Mouse (Mus musculus): ENCODE results near the gene Oaf. TPM values are rescaled to one million over a fixed set of nuclear protein-coding genes. Genes with fewer than 3 reads are reported as not detected.

Oaf gene
- polyA plus RNA-seq (2016; fragmentation: Nextera tagmentation; extraction: Ambion mirVana): 42.1 and 46.5 TPM in 2 replicates

- H3K4me3 ChIP-seq: peak within 1 kb of the TSS; percentile 91
- peaks cover 29% of the 10 kb centered on the region for H3K27me3 ChIP-seq (ENCODE audit: poor library complexity, severe bottlenecking)
- peak within 1 kb of the TSS; percentile 93 for H3K27ac ChIP-seq
- peaks cover 66% of the 10 kb centered on the region for H3K4me1 ChIP-seq
- H3K36me3 ChIP-seq (replicated peaks): peaks cover 21% of the 10 kb centered on the region
- DNase-seq (ENCODE audit: extremely low spot score, low spot score): peak; percentile 92
- WGBS: under 1% methylated on average over 44 of the region's 44 CpGs
- H3K9me3 ChIP-seq: no peaks in the 10 kb centered on the region
Observed at GRCm38 (mm10) chr9:43239712-43240593, at the start of gene Oaf. Gene Oaf, minus strand, starts transcription at chr9:43239911.

GRCm38 (mm10) chr9:43286870-43287269, 47.2 kb upstream of the Oaf start:
- DNase-seq (ENCODE audit: extremely low spot score, low spot score): peak; percentile 89
- H3K4me1 ChIP-seq: peaks cover 28% of the 10 kb centered on the region
- peaks cover 41% of the 10 kb centered on the region for H3K27me3 ChIP-seq (ENCODE audit: poor library complexity, severe bottlenecking)
- peak overlapping the region; percentile 82 for H3K27ac ChIP-seq
- H3K36me3 ChIP-seq (replicated peaks): no peaks in the 10 kb centered on the region
- WGBS: 2% methylated on average over 20 of the region's 20 CpGs
- H3K4me3 ChIP-seq: peak overlapping the region; percentile 42
- H3K9me3 ChIP-seq: no peaks in the 10 kb centered on the region

- H3K27me3 ChIP-seq (ENCODE audit: poor library complexity, severe bottlenecking): peaks cover 41% of the 10 kb centered on the region
- WGBS: 89% methylated on average over 4 of the region's 4 CpGs
- no peak for DNase-seq (ENCODE audit: extremely low spot score, low spot score)
- peaks cover 38% of the 10 kb centered on the region for H3K4me1 ChIP-seq
- H3K36me3 ChIP-seq (replicated peaks): no peaks in the 10 kb centered on the region
- 0 out of 2 replicates have a peak overlapping the region, but pooled peaks have one; percentile 2 for H3K27ac ChIP-seq
- no peaks in the 10 kb centered on the region for H3K9me3 ChIP-seq
- no peak overlapping the region for H3K4me3 ChIP-seq
Observed at GRCm38 (mm10) chr9:43285281-43285680, 45.6 kb upstream of the Oaf start.

DNA sequence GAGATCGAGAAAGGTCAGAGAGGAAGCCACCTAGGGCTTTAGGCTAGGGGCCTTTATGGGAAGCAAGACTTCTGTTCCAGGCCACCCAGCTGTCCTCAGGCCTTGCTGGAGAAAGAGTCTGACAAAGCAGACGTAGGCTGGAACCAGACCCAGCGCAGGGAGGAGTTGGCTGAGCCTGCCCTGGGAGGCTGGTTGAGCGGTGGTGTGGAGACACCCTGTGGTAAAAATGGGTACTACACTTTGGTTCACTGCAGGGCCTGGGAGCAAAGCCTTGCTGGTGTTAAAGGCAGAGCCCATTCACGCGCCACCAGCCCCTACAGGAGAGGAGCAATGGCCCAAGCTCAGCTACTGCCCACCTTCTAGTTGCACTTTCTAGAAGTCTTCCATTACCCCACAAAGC, 44.6 kb upstream of the Oaf start:
- Histone ChIP-seq H3K27me3 (ENCODE audit: poor library complexity, severe bottlenecking) (peaks cover 41% of the 10 kb centered on the region), H3K4me3 (no peak overlapping the region), H3K4me1 (peaks cover 38% of the 10 kb centered on the region), H3K36me3 (replicated peaks) (no peaks in the 10 kb centered on the region), H3K9me3 (no peaks in the 10 kb centered on the region), H3K27ac (peak overlapping the region; percentile 77)
- DNase-seq (ENCODE audit: extremely low spot score, low spot score): peak; percentile 91
- WGBS: 3% methylated on average over 6 of the region's 6 CpGs

DNA sequence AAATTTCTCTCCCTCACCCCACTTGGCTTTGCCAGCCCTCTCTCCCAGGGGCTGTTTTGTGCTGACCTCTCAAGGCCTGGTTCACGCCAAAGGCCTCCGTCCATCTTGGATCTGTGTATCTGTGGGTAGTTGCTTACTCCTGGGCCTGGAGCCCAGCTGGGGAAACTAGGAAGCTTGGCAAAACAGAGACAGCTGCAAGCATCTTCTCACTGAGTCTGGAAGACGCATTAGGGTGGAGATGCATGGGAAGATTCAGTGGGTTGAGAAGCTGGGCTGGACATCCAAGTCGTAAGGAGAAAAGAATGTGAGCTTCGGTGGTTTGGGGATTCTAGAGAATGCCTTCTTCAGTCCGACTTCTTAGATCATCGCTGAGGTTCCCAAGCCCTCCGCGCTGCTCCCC, 34.0 kb upstream of the Oaf start:
- Histone ChIP-seq H3K4me3 (no peak overlapping the region), H3K9me3 (peaks cover under 1% of the 10 kb centered on the region; the same call in 1 of the 2 replicates), H3K4me1 (peaks cover 52% of the 10 kb centered on the region), H3K27me3 (ENCODE audit: poor library complexity, severe bottlenecking) (peaks cover 54% of the 10 kb centered on the region), H3K27ac (peak overlapping the region; percentile 59; the same call in 1 of the 2 replicates), H3K36me3 (replicated peaks) (no peaks in the 10 kb centered on the region)
- no peak for DNase-seq (ENCODE audit: extremely low spot score, low spot score)
- WGBS: 87% methylated on average over 9 of the region's 9 CpGs

DNA sequence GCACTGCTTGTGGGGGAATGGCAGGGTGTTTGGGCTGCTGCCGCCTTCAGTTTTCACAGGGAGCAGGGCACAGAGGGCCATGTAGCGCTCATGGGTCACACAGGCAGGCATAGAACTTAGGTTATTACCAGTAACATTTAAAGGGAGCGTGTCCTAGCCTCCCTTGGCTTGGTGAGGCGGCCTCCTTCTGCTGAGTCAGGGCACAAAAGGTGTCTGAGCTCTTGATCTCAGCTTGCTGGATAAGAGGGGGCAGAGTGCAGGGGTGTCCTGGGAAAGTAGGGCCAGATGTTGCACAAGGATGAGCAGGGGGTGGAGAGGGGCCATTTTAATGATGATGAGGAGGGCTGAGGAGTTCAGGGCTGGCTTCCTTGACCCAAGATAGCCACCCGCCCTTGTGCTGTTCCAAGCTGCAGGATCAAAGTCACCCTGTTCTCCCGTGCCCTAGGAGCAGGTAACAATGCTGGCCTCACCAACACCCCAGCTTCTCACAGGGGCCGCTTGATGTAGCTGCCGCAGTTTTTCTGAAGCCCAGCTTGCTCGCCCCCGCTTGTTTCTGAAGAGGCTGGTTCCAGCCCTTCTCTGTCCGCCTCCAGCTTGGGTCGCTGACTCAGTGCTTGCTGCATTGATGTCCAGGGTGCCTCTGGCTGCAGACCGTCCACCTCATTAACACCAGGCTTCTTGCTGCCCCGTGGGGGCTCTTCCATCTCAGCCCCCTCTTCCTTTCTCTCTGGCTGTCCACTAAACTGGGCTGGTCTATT, 32.2 kb upstream of the Oaf start:
- 35% methylated on average over 14 of the region's 14 CpGs for WGBS
- Histone ChIP-seq H3K27me3 (ENCODE audit: poor library complexity, severe bottlenecking) (peaks cover 54% of the 10 kb centered on the region), H3K27ac (peak overlapping the region; percentile 84), H3K4me1 (peaks cover 67% of the 10 kb centered on the region), H3K9me3 (peaks cover 8% of the 10 kb centered on the region; the same call in 1 of the 2 replicates), H3K4me3 (no peak overlapping the region), H3K36me3 (replicated peaks) (no peaks in the 10 kb centered on the region)
- no peak for DNase-seq (ENCODE audit: extremely low spot score, low spot score)

- Histone ChIP-seq H3K27me3 (ENCODE audit: poor library complexity, severe bottlenecking) (peaks cover 65% of the 10 kb centered on the region), H3K27ac (peak overlapping the region; percentile 84), H3K36me3 (replicated peaks) (no peaks in the 10 kb centered on the region), H3K4me1 (peaks cover 79% of the 10 kb centered on the region), H3K9me3 (peaks cover 8% of the 10 kb centered on the region; the same call in 1 of the 2 replicates), H3K4me3 (peak overlapping the region; percentile 44)
- peak; percentile 66 for DNase-seq (ENCODE audit: extremely low spot score, low spot score)
- WGBS: under 1% methylated on average over 17 of the region's 17 CpGs
Observed at GRCm38 (mm10) chr9:43270723-43271252, 31.1 kb upstream of the Oaf start.

DNA sequence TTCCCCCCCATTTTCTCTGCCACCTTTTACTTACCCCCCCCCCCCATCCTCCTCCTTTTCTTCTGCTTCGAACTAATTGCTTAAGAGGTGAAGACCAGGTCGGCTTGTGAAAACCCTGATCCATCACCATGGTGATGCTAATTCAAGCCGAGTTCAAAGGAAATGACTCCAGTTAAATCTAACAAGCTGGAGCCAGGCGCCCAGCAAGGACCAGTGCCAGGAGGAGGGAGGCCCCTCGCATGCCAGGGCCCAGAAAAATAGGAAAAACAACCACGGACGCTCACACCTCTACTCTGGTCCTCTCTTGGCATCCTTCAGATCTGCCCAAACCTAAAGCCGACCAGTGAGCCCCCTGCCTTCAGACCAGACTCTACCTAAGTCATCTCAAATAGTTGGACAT, 29.5 kb upstream of the Oaf start:
- Histone ChIP-seq H3K4me1 (peaks cover 94% of the 10 kb centered on the region), H3K9me3 (peaks cover 8% of the 10 kb centered on the region; the same call in 1 of the 2 replicates), H3K36me3 (replicated peaks) (no peaks in the 10 kb centered on the region), H3K27ac (peak overlapping the region; percentile 84), H3K4me3 (0 out of 2 replicates have a peak overlapping the region, but pooled peaks have one; percentile 44), H3K27me3 (ENCODE audit: poor library complexity, severe bottlenecking) (peaks cover 69% of the 10 kb centered on the region)
- WGBS: under 1% methylated on average over 8 of the region's 8 CpGs
- peak; percentile 77 for DNase-seq (ENCODE audit: extremely low spot score, low spot score)

GRCm38 (mm10) chr9:43267357-43267756, 27.6 kb upstream of the Oaf start:
- no peak for DNase-seq (ENCODE audit: extremely low spot score, low spot score)
- no peak overlapping the region for H3K4me3 ChIP-seq
- H3K4me1 ChIP-seq: peaks cover 96% of the 10 kb centered on the region
- H3K9me3 ChIP-seq: peaks cover 8% of the 10 kb centered on the region; the same call in 1 of the 2 replicates
- 74% methylated on average over 8 of the region's 8 CpGs for WGBS
- H3K27ac ChIP-seq: 0 out of 2 replicates have a peak overlapping the region, but pooled peaks have one; percentile 66
- H3K36me3 ChIP-seq (replicated peaks): no peaks in the 10 kb centered on the region
- peaks cover 56% of the 10 kb centered on the region for H3K27me3 ChIP-seq (ENCODE audit: poor library complexity, severe bottlenecking)

DNA sequence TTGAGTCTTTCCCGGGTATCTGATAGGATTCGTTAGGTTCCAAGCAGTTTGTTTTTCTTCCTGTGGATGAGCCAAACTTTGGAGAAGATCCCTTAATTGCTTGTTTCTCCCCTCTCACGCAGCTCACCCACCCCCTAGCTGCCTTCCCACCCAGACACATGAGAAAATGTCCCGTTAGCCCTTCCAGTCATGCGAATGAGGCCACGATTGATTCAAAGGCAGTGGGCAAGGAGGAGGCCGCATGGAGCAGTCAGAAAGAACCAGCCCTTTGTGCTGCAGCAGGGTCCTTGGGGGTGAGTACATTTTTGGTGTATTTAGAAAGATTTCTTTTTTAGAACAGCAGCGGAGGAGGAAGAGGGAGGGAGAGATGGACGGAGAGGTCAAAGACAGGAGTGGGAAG, 25.5 kb upstream of the Oaf start:
- peaks cover 8% of the 10 kb centered on the region; the same call in 1 of the 2 replicates for H3K9me3 ChIP-seq
- H3K27ac ChIP-seq: peak overlapping the region; percentile 82
- H3K27me3 ChIP-seq (ENCODE audit: poor library complexity, severe bottlenecking): peaks cover 39% of the 10 kb centered on the region
- H3K36me3 ChIP-seq (replicated peaks): no peaks in the 10 kb centered on the region
- peaks cover 94% of the 10 kb centered on the region for H3K4me1 ChIP-seq
- 46% methylated on average over 9 of the region's 9 CpGs for WGBS
- H3K4me3 ChIP-seq: no peak overlapping the region
- DNase-seq (ENCODE audit: extremely low spot score, low spot score): no peak

DNA sequence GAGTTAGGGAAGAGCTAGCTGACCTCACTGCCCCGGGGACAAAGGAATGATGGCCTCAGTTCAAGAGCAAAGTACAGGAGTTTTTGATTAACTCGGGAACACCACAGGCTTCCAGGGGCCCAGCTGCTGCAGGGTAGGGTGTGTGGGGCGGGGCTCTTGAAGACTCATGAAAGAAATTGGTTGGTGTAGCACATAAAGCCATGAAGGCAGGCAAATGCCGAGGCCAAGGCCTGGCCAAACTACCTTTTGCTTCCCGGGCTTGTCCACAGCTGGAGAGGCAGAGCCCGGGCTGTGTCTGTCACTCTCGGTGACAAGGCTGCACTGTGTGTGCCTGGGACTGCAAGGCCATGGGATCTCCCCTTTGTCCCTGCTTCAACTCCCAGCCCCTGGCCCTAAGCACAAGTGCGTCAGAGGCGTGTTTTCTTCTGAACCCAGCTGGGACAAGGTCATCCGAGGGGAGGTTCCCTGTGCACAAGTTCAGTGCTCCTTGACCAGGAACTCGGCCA, 24.3 kb upstream of the Oaf start:
- peak; percentile 66 for DNase-seq (ENCODE audit: extremely low spot score, low spot score)
- Histone ChIP-seq H3K27me3 (ENCODE audit: poor library complexity, severe bottlenecking) (peaks cover 27% of the 10 kb centered on the region), H3K36me3 (replicated peaks) (no peaks in the 10 kb centered on the region), H3K27ac (peak overlapping the region; percentile 83), H3K4me1 (peaks cover 92% of the 10 kb centered on the region), H3K9me3 (peaks cover 8% of the 10 kb centered on the region; the same call in 1 of the 2 replicates), H3K4me3 (0 out of 2 replicates have a peak overlapping the region, but pooled peaks have one; percentile 1)
- WGBS: 16% methylated on average over 11 of the region's 11 CpGs

Measured in forebrain, embryonic 10.5 days (tissue).